Mouse (Mus musculus) lung, embryonic 16.5 days (tissue): ENCODE measurements around the gene Mtmr3. TPM values are rescaled to one million over a fixed set of nuclear protein-coding genes. Genes with fewer than 3 reads are reported as not detected.

Experiments
- ATAC-seq: fragments of 200-750 bp; cut with Nextera tagmentation; 2 replicates; pipeline ENCODE4 v1.8.0; 2017; ENCODE audit warnings: low read depth, mild to moderate bottlenecking, moderate library complexity
- H3K27ac ChIP-seq: fragments of 300-500 bp; sonication (generic); 2 replicates; pipeline ENCODE4 v1.5.1; 2014; ENCODE audit warnings: mild to moderate bottlenecking, control low read depth, low read length
- H3K27me3 ChIP-seq: fragments of 300-500 bp; sonication (generic); 2 replicates; pipeline ENCODE4 v1.6.1; 2014; ENCODE audit warnings: low read depth, low read length, mixed read lengths; ENCODE audit not compliant: control insufficient read depth, insufficient read depth
- H3K36me3 ChIP-seq: fragments of 300-500 bp; sonication (generic); 2 replicates; pipeline ENCODE4 v1.6.1; 2014; ENCODE audit warnings: low read length; ENCODE audit not compliant: control insufficient read depth, insufficient read depth
- H3K4me1 ChIP-seq: fragments of 300-500 bp; sonication (generic); replicated peaks from 2 replicates; pipeline ENCODE4 v1.6.1; 2014; ENCODE audit warnings: low read length, mixed read lengths; ENCODE audit not compliant: control insufficient read depth, insufficient read depth
- H3K4me2 ChIP-seq: fragments of 300-500 bp; sonication (generic); 2 replicates; pipeline ENCODE4 v1.6.1; 2014; ENCODE audit warnings: low read depth, low read length, control low read depth
- H3K4me3 ChIP-seq: fragments of 300-500 bp; sonication (generic); 2 replicates; pipeline ENCODE4 v1.5.1; 2014; ENCODE audit warnings: mild to moderate bottlenecking, low read length, control low read depth
- H3K9ac ChIP-seq: fragments of 300-500 bp; sonication (generic); 2 replicates; pipeline ENCODE4 v1.6.1; 2014; ENCODE audit warnings: low read length, control low read depth
- H3K9me3 ChIP-seq: fragments of 300-500 bp; sonication (generic); 2 replicates; pipeline ENCODE4 v1.6.1; 2016; ENCODE audit warnings: low read length; ENCODE audit not compliant: control insufficient read depth
- WGBS: fragments of 180-500 bp; shearing (Covaris S2); extraction: QIAGEN DNeasy Blood & Tissue Kit; methylation state at CpG from one replicate; pipeline ENCODE4 v1.1.7; 2014; 5-methylcytosine and 5-hydroxymethylcytosine counted together
- polyA plus RNA-seq: library from polyadenylated mRNA; unstranded; fragments of >200 nt; fragmentation: Nextera tagmentation; extraction: Ambion mirVana; gene quantifications from 2 replicates; pipeline ENCODE4 v1.2.1, GENCODE M21; 2015

The Mtmr3 gene
- polyA plus RNA-seq, 1 experiment from 2014 or later, result 26.1 TPM

- H3K4me2 ChIP-seq, result no peak overlapping the region
- no peak overlapping the region for H3K27ac ChIP-seq
- H3K27me3 ChIP-seq, result no peaks in the 10 kb centered on the region
- WGBS, result 14% methylated on average over 9 of the region's 9 CpGs
- no peak overlapping the region for H3K9ac ChIP-seq
- no peak overlapping the region for H3K4me3 ChIP-seq
- ATAC-seq, result no peak
- no peaks in the 10 kb centered on the region for H3K4me1 ChIP-seq
- no peaks in the 10 kb centered on the region for H3K9me3 ChIP-seq
- H3K36me3 ChIP-seq, result no peaks in the 10 kb centered on the region
Measured at GRCm38 (mm10) chr11:4451116-4451515, 143.5 kb downstream of the Mtmr3 start.

GRCm38 (mm10) chr11:4446195-4446868, 148.3 kb downstream of the Mtmr3 start:
- Histone ChIP-seq H3K27ac (no peak overlapping the region), H3K27me3 (no peaks in the 10 kb centered on the region), H3K4me2 (no peak overlapping the region), H3K36me3 (no peaks in the 10 kb centered on the region), H3K4me3 (no peak overlapping the region), H3K9ac (no peak overlapping the region), H3K9me3 (no peaks in the 10 kb centered on the region), H3K4me1 (no peaks in the 10 kb centered on the region)
- no peak for ATAC-seq
- 89% methylated on average over 9 of the region's 9 CpGs for WGBS

GRCm38 (mm10) chr11:4442280-4442679, 152.4 kb downstream of the Mtmr3 start:
- WGBS, result 42% methylated on average over 1 of the region's 1 CpGs
- Histone ChIP-seq H3K9me3 (no peaks in the 10 kb centered on the region), H3K4me3 (no peak overlapping the region)

GRCm38 (mm10) chr11:4440978-4441377, 153.7 kb downstream of the Mtmr3 start, which contains the start of gene Hormad2:
Gene Hormad2, minus strand, starts transcription at chr11:4441105.
- no peaks in the 10 kb centered on the region for H3K4me1 ChIP-seq
- 0 out of 2 replicates have a peak, but pooled peaks have one; percentile 38 for ATAC-seq
- H3K4me3 ChIP-seq, result no peak within 1 kb of the TSS
- H3K4me2 ChIP-seq, result no peak within 1 kb of the TSS
- H3K27ac ChIP-seq, result no peak within 1 kb of the TSS
- 52% methylated on average over 19 of the region's 19 CpGs for WGBS
- H3K27me3 ChIP-seq, result no peaks in the 10 kb centered on the region
- H3K9ac ChIP-seq, result no peak within 1 kb of the TSS
- no peaks in the 10 kb centered on the region for H3K9me3 ChIP-seq
- H3K36me3 ChIP-seq, result no peaks in the 10 kb centered on the region

More at GRCm38 (mm10) chr11:4442280-4442679, 152.4 kb downstream of the Mtmr3 start:
- ATAC-seq, result no peak
- Histone ChIP-seq H3K27ac (no peak overlapping the region), H3K27me3 (no peaks in the 10 kb centered on the region), H3K9ac (no peak overlapping the region), H3K4me2 (no peak overlapping the region), H3K36me3 (no peaks in the 10 kb centered on the region), H3K4me1 (no peaks in the 10 kb centered on the region)

- no peak for ATAC-seq
- Histone ChIP-seq H3K4me3 (no peak overlapping the region), H3K36me3 (no peaks in the 10 kb centered on the region), H3K4me2 (no peak overlapping the region), H3K27me3 (no peaks in the 10 kb centered on the region), H3K4me1 (no peaks in the 10 kb centered on the region), H3K27ac (no peak overlapping the region), H3K9me3 (no peaks in the 10 kb centered on the region), H3K9ac (no peak overlapping the region)
- 59% methylated on average over 2 of the region's 2 CpGs for WGBS
Measured at GRCm38 (mm10) chr11:4438211-4438610, 156.5 kb downstream of the Mtmr3 start.

- 83% methylated on average over 1 of the region's 1 CpGs for WGBS
Measured at GRCm38 (mm10) chr11:4437318-4437717, 157.3 kb downstream of the Mtmr3 start.

GRCm38 (mm10) chr11:4436631-4437030, 158.0 kb downstream of the Mtmr3 start:
- Histone ChIP-seq H3K9ac (no peak overlapping the region), H3K36me3 (no peaks in the 10 kb centered on the region), H3K4me2 (no peak overlapping the region), H3K9me3 (no peaks in the 10 kb centered on the region), H3K27me3 (no peaks in the 10 kb centered on the region), H3K27ac (no peak overlapping the region), H3K4me3 (no peak overlapping the region), H3K4me1 (no peaks in the 10 kb centered on the region)
- 76% methylated on average over 3 of the region's 3 CpGs for WGBS
- ATAC-seq, result no peak

More at GRCm38 (mm10) chr11:4437318-4437717, 157.3 kb downstream of the Mtmr3 start:
- Histone ChIP-seq H3K4me2 (no peak overlapping the region), H3K27ac (no peak overlapping the region), H3K9ac (no peak overlapping the region), H3K4me1 (no peaks in the 10 kb centered on the region), H3K36me3 (no peaks in the 10 kb centered on the region), H3K9me3 (no peaks in the 10 kb centered on the region), H3K4me3 (no peak overlapping the region), H3K27me3 (no peaks in the 10 kb centered on the region)
- no peak for ATAC-seq

- H3K9me3 ChIP-seq, result no peaks in the 10 kb centered on the region
- WGBS, result 61% methylated on average over 4 of the region's 4 CpGs
- H3K27me3 ChIP-seq, result no peaks in the 10 kb centered on the region
- H3K9ac ChIP-seq, result no peak overlapping the region
- no peaks in the 10 kb centered on the region for H3K36me3 ChIP-seq
- H3K4me1 ChIP-seq, result no peaks in the 10 kb centered on the region
- no peak for ATAC-seq
- H3K4me3 ChIP-seq, result no peak overlapping the region
- no peak overlapping the region for H3K4me2 ChIP-seq
- H3K27ac ChIP-seq, result no peak overlapping the region
Measured at GRCm38 (mm10) chr11:4434461-4434860, 160.2 kb downstream of the Mtmr3 start.
